Comparison of ENCODE assay signal across 15 mouse cellular contexts in the genomic region with DNA sequence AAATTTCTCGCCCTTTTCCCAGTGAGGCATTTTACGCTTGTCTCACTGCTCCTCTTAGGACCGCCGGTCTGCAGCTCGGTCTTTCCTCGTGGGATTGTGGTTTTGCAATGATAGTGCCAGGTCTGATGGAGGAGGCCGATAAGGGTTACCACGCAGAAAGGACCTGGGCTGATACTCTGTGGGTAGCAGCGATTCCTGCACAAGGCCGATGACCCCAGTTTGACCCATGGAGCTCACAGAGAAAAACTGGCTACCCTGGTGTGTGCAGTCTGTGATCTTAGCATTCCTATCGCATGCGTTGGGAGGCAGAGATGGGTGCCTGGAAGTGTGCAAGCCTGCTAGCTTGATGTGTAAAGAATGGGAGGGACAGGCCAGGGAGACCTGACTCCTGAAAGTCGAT. TPM values are rescaled to one million over a fixed set of nuclear protein-coding genes. Genes with fewer than 3 reads are reported as not detected.
DNase-seq lines count a peak whose midpoint lies in the region; ATAC-seq lines count a peak whose summit lies in the region.
"Had no signal": no experiment of that assay in that cellular context is flagged by ENCODE, and none has a peak within 500 bp of the region (broad histone marks: within the 10 kb centered on the region; RNA-seq: fewer than 3 reads in every experiment).

No protein-coding gene starts in this region.

- no peaks in the 10 kb centered on the region for H3K9me3 ChIP-seq in kidney, embryonic 14.5 days (ENCODE audit: control insufficient read depth, low read length)
- no peaks in the 10 kb centered on the region for H3K9me3 ChIP-seq in neural tube, embryonic 12.5 days

- no peaks in the 10 kb centered on the region for H3K36me3 ChIP-seq in kidney, embryonic 14.5 days (ENCODE audit: control insufficient read depth, insufficient read depth, low read length)
- no peaks in the 10 kb centered on the region for H3K36me3 ChIP-seq in neural tube, embryonic 12.5 days
- H3K36me3 ChIP-seq: G1E had no signal

- no peak overlapping the region for H3K9ac ChIP-seq in kidney, embryonic 14.5 days (ENCODE audit: low read depth, low read length)
- H3K9ac ChIP-seq in neural tube, embryonic 12.5 days: no peak overlapping the region

- no peaks in the 10 kb centered on the region for H3K27me3 ChIP-seq in kidney, embryonic 14.5 days (ENCODE audit: control insufficient read depth, insufficient read depth, low read length)
- H3K27me3 ChIP-seq in neural tube, embryonic 12.5 days (replicated peaks): no peaks in the 10 kb centered on the region

- WGBS in kidney, embryonic 14.5 days: 45% methylated on average over 13 of the region's 13 CpGs
- WGBS in neural tube, embryonic 12.5 days: 31% methylated on average over 13 of the region's 13 CpGs

- no peak overlapping the region for H3K4me2 ChIP-seq in kidney, embryonic 14.5 days (replicated peaks; ENCODE audit: low read depth, low read length)
- H3K4me2 ChIP-seq in neural tube, embryonic 12.5 days (replicated peaks): peak overlapping the region; percentile 18; the same call in 1 of the 2 replicates

- H3K4me3 ChIP-seq in kidney, embryonic 14.5 days (ENCODE audit: low read length): no peak overlapping the region
- H3K4me3 ChIP-seq in neural tube, embryonic 12.5 days: no peak overlapping the region

- no peak overlapping the region; the same call in 1 of the 2 replicates for H3K27ac ChIP-seq in kidney, embryonic 14.5 days (ENCODE audit: low read depth, low read length)
- no peak overlapping the region for H3K27ac ChIP-seq in neural tube, embryonic 12.5 days
- H3K27ac ChIP-seq: kidney, postnatal 0 days; macrophage had no signal

- peaks cover 15% of the 10 kb centered on the region for H3K4me1 ChIP-seq in kidney, embryonic 14.5 days (ENCODE audit: control insufficient read depth, insufficient read depth, low read length)
- peaks cover 26% of the 10 kb centered on the region for H3K4me1 ChIP-seq in neural tube, embryonic 12.5 days

- DNase-seq in adrenal gland, postnatal 10 days: peak; percentile 17
- DNase-seq in adrenal gland, adult 2 months: no peak
- no peak for DNase-seq in kidney, postnatal 25 days
- DNase-seq in liver: no peak
- DNase-seq in spleen, adult 18-20 months: no peak
- DNase-seq: adrenal gland, postnatal 25 days; cerebellum, adult 2 months; gastrocnemius, postnatal 25 days had no signal

- 0 out of 2 replicates have a peak, but pooled peaks have one; percentile 20 for ATAC-seq in kidney, embryonic 14.5 days (ENCODE audit: low FRiP score, low TSS enrichment)
- peak; percentile 25 for ATAC-seq in granulocyte monocyte progenitor cell, adult 5-6 weeks (replicated peaks; ENCODE audit: poor library complexity, severe bottlenecking)
- no peak for ATAC-seq in neural tube, embryonic 12.5 days (ENCODE audit: low FRiP score, low read depth)

RNA-seq across cellular contexts. Expression of gene Gm11077, which starts 46.3 kb away (rescaled TPM):
- total RNA-seq in adrenal gland, postnatal 10 days (2021): not detected
- total RNA-seq in adrenal gland, adult 2 months (2021): not detected
- not detected in 2 replicates for polyA plus RNA-seq in adrenal gland, adult 2 months (2012; rRNA removed)
- not detected in 2 replicates for polyA plus RNA-seq in kidney, embryonic 14.5 days (2014; fragmentation: Nextera tagmentation; extraction: Ambion mirVana)
- not detected in 2 replicates for total RNA-seq in granulocyte monocyte progenitor cell, adult 5-6 weeks (2014; fragmentation: Nextera tagmentation)
- not detected in 2 replicates for total RNA-seq in granulocyte monocyte progenitor cell, adult 5-6 weeks (2017)
- polyA plus RNA-seq in neural tube, embryonic 12.5 days (2016; fragmentation: Nextera tagmentation; extraction: Ambion mirVana): not detected in 2 replicates
- total RNA-seq: adrenal gland, postnatal 25 days; G1E; gastrocnemius, postnatal 25 days had no signal
- polyA plus RNA-seq: cerebellum, adult 2 months; G1E; kidney, postnatal 0 days; macrophage; spleen, adult 2 months had no signal
